Mouse (Mus musculus) hindlimb bud, embryonic 11.5 days (tissue): ENCODE results near the gene Olfr1474.
"Not testable (repeated sequence)": the region's sequence is repeated elsewhere in the genome, so short reads cannot be mapped to it uniquely, and the experiment has no call there.

Source experiments
- DNase-seq: peaks from one replicate; pipeline ENCODE4 v3.0.0-alpha.2; 2012; ENCODE audit warnings: low read depth, low spot score; ENCODE audit errors: extremely low spot score

Olfr1474 gene

GRCm38 (mm10) chr19:13469265-13469664, at the start of gene Olfr1474:
Gene Olfr1474, plus strand, starts transcription at chr19:13469565.
- DNase-seq, result not testable (repeated sequence)

- DNase-seq, result not testable (repeated sequence)
Observed at GRCm38 (mm10) chr19:13443109-13443508, 26.3 kb upstream of the Olfr1474 start, which contains the start of gene Olfr1471. Gene Olfr1471, plus strand, starts transcription at chr19:13443409.

GRCm38 (mm10) chr19:13455986-13456385, 13.4 kb upstream of the Olfr1474 start, which contains the start of gene Olfr1472:
Gene Olfr1472, minus strand, starts transcription at chr19:13456086.
- no peak for DNase-seq

GRCm38 (mm10) chr19:13480096-13480495, 10.7 kb downstream of the Olfr1474 start, which contains the start of gene Olfr1475:
Gene Olfr1475, minus strand, starts transcription at chr19:13480196.
- DNase-seq, result no peak

- no peak for DNase-seq
Observed at GRCm38 (mm10) chr19:13500246-13500645, 30.9 kb downstream of the Olfr1474 start, which contains the start of gene Olfr1477. Gene Olfr1477, plus strand, starts transcription at chr19:13500546.
